Mouse (Mus musculus): ENCODE data around the gene Slit1. TPM values are rescaled to one million over a fixed set of nuclear protein-coding genes. Genes with fewer than 3 reads are reported as not detected.

Gene Slit1
- total RNA-seq, 2 experiments from 2014 or later: 209 to 224 TPM

Small RNA genes lying within 50 kb of the gene (microRNA-seq; reads per million reads assigned to microRNA genes)
- 0 to 0.25 reads per million in 2 experiments for gene Mir8091

Other genes with a start within 250 kb of the Slit1 start
- gene Gm340, start 161.3 kb downstream of the Slit1 start, total RNA-seq (2021): 10 to 100 TPM; 12.0 to 12.6 TPM
- 1 to 10 TPM; 2.6 to 2.9 TPM for gene Arhgap19, start 58.4 kb upstream of the Slit1 start, total RNA-seq (2021)
- 10 to 100 TPM; 17.8 to 22.3 TPM for gene Frat1, start 86.3 kb upstream of the Slit1 start, total RNA-seq (2021)
- gene Frat2, start 104.5 kb upstream of the Slit1 start, total RNA-seq (2021): 10 to 100 TPM; 12.9 to 13.1 TPM
- 10 to 100 TPM; 31.8 to 32.2 TPM for gene Rrp12, start 152.5 kb upstream of the Slit1 start, total RNA-seq (2021)
- gene Pgam1, start 168.3 kb upstream of the Slit1 start, total RNA-seq (2021): 100 to 1,000 TPM; 541 to 553 TPM
- gene Exosc1, start 189.8 kb upstream of the Slit1 start, total RNA-seq (2021): 10 to 100 TPM; 24.9 to 28.3 TPM
- 10 to 100 TPM; 34.6 to 38.8 TPM for gene Zdhhc16, start 189.8 kb upstream of the Slit1 start, total RNA-seq (2021)
- gene Mms19, start 237.5 kb upstream of the Slit1 start, total RNA-seq (2021): 10 to 100 TPM; 28.7 to 34.6 TPM
- 10 to 100 TPM; 13.4 to 14.6 TPM for gene Ubtd1, start 238.1 kb upstream of the Slit1 start, total RNA-seq (2021)

All from layer of hippocampus, adult 18-20 months (tissue).